Mouse (Mus musculus): ENCODE measurements around the gene Gm3233. TPM values are rescaled to one million over a fixed set of nuclear protein-coding genes. Genes with fewer than 3 reads are reported as not detected.
"Not testable (repeated sequence)": the region's sequence is repeated elsewhere in the genome, so short reads cannot be mapped to it uniquely, and the experiment has no call there.

Gm3233 gene
- total RNA-seq, 2 experiments from 2014 or later = not detected

DNA sequence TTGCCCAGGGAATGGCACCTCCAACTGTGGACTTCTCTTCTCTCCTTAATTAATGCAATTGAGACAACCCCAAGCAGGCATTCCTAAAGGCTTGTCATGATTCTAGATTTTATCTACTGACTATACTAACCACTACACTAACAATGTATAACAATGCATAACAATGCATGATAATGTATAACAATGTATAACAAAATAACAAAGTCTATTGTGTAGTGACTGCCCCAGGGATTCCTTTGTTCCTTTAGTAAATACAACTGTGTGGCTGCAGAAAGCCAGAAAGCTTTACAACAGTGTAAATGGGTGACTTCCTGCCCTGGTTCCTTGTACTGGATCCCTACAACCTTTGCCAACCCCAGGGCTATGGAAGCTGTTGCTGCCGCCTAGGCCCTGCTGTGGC lies 23.6 kb downstream of the Gm3233 start:
- intact Hi-C loops (cut with DNase I) = no loop called here

DNA sequence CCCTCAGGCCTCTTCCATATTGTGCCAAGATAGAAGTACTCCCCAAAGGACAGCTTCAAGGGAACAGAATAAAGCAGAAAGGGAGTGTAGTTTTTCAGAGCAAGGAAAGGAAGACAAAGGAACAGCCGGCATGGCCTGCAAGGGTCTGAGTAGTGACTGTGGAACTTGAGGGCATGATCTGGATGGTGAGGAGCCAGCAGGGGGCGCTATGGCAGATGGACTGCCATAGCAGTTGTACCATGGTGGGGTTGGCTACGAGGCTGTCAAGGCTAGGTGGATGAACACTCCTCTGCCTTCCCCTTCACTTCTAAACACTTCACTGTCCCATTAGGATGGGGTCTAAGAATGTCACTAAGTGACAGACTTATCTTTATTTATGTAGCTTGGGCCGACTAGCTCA lies 30.2 kb downstream of the Gm3233 start:
- no peak for DNase-seq
- intact Hi-C loops (cut with DNase I) = no loop called here

More for the DNA sequence above, 23.6 kb downstream of the Gm3233 start:
- DNase-seq = no peak

DNA sequence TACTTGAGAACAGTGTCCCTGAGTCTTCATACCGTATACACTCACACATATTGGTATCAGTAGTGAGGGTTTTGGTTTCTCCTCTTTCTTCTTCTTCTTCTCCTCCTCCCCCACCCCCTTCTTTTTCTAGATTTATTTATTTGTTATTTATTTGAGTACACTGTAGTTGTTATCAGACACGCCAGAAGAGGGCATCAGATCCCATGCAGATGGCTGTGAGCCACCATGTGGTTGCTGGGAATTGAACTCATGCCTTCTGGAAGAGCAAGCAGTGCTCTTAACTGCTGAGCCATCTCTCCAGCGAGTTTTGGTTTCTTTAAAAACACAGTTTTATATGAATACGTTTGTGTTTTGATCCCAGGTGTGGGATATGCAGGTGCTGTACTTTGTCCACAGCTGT lies 31.2 kb downstream of the Gm3233 start:
- DNase-seq = no peak
- intact Hi-C loops (cut with DNase I) = no loop called here

DNA sequence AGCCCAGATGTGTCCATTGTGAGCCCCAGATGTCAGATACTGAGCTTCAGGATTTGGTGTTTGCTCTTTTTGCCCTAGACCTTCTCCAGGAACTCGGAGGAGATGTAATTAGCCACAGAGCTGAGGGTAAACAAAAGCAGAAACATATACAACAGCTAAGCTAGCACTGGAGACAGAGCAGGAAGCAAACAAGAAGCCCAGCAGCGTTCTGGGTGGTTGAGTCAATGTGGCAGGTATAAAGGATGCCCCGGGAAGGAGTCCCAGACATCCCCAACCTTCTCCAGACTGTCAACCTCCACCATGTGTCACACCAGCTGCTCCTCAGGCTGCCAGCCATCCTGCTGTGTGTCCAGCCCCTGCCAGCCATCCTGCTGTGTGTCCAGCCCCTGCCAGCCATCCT lies 33.3 kb downstream of the Gm3233 start, which contains the start of gene Gm10100:
Gene Gm10100 (plus strand): TSS at position 301 of the 400 bp plus-strand sequence.
- intact Hi-C loops (cut with DNase I) = no loop called here

DNA sequence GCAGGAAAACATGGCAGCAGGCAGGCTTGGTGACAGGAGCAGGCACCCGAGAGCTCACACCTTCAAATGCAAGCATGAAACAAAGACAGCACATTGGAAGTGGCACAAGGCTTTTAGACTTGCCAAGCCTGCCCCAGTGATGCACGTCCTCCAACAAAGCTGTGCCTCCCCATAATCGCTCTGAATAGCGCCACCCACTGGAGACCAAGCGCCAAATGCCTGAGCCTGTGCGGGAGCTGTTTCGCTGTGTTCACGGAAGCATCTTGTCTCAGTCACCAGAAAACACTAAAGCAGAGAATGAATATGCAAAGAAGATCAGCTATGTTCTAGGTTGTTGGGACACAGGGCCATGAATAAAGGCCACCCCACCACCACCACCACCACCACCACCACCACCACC lies 34.6 kb downstream of the Gm3233 start:
- no peak for DNase-seq
- intact Hi-C loops (cut with DNase I) = no loop called here

More for the DNA sequence above, 33.3 kb downstream of the Gm3233 start, which contains the start of gene Gm10100:
- no peak for DNase-seq

DNA sequence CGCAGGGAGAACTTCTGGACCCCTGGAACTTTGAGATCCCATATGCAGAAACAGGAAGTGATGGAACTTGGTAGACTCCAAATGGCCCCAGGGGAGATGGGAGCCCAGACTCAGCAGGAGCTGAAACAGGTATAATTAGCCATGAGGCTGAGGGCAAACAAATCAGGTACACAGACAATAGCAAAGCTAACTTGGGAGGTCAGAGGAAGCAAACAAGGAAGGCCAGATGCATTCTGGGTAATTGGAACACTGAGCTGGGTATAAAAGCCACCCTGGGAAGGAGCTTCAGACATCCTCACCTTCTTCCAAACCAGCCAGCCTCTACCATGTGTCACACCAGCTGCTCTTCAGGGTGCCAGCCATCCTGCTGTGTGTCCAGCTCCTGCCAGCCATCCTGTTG lies 39.2 kb downstream of the Gm3233 start, which contains the start of gene Krtap12-1:
Gene Krtap12-1 (plus strand): TSS at position 301 of the 400 bp plus-strand sequence.
- intact Hi-C loops (cut with DNase I); DNase-seq: not testable (repeated sequence)

DNA sequence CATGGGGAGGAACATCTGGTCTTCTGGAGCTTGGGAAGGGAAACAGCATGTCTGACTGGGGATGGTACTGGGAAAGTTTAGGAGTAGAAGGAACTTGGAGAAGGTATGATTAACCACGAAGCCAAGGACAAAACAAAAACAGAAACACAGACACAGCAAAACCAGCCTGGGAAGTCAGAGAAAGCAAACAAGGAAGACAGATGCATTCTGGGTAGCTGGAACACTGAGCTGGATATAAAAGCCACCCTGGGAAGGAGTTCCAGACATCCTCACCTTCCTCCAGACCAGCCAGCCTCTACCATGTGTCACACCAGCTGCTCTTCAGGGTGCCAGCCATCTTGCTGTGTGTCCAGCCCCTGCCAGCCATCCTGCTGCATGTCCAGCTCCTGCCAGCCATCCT lies 44.0 kb downstream of the Gm3233 start, which contains the start of gene Gm10142:
Gene Gm10142 (plus strand): TSS at position 301 of the 400 bp plus-strand sequence.
- intact Hi-C loops (cut with DNase I) = no loop called here
- no peak for DNase-seq

DNA sequence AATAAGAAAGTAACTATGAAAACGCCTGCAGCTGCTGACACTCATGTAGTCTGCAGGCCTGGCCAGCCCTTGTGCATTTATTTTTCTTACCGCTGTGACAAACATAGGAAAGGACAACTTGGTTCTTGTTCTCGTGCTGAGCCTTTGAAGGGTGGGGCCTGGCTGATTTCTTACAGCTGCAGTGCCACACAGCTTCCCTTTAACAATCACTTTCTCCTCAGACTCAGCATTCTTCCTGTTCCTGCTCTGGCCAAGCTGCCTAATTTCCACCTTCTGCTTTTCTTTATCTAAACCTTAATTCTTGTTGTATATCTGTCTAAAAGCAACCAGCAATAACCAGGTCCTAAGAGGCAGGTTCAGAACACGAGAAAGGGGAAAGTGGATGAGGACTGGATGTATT lies 45.7 kb downstream of the Gm3233 start:
- intact Hi-C loops (cut with DNase I) = no loop called here
- DNase-seq = no peak

DNA sequence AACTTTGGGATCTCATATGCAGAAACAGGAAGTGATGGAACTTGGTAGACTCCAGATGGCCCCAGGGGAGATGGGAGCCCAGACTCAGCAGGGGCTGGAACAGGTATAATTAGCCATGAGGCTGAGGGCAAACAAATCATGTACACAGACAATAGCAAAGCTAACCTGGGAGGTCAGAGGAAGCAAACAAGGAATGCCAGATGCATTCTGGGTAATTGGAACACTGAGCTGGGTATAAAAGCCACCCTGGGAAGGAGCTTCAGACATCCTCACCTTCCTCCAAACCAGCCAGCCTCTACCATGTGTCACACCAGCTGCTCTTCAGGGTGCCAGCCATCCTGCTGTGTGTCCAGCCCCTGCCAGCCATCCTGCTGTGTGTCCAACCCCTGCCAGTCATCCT lies 48.3 kb downstream of the Gm3233 start, which contains the start of gene Gm10024:
Gene Gm10024 (plus strand): TSS at position 301 of the 400 bp plus-strand sequence.
- DNase-seq; intact Hi-C loops (cut with DNase I): not testable (repeated sequence)

DNA sequence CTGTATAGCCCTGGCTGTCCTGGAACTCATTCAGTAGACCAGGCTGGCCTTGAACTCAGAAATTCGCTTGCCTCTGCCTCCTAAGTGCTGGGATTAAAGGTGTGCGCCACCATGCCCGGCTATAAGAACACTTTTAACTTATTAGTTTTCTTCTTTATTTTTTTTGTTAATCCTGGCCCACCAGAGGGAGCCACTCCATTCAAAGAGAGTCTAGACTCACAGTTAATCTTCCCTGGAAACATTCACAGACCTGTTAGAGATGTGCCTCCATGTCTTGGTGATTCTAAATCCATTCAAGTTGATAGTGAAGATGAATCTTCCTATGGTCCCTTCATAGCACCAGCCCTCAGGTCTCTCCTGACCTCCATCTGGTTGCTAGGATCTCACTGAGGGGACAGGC lies 49.7 kb downstream of the Gm3233 start:
- DNase-seq = no peak
- intact Hi-C loops (cut with DNase I) = loop anchor here (5.0 kb wide), 1 partner anchor 227 kb away; no protein-coding TSS in a partner anchor

Other genes with a start within 250 kb of the Gm3233 start
- gene Fam207a, start 243.9 kb downstream of the Gm3233 start, total RNA-seq (2021) = 1 to 10 TPM; 4.7 to 5.4 TPM
- 1 to 10 TPM; 1.5 to 1.8 TPM for gene Itgb2, start 229.4 kb downstream of the Gm3233 start, total RNA-seq (2021)
- 10 to 100 TPM; 26.6 to 30.1 TPM for gene Pttg1ip, start 178.0 kb downstream of the Gm3233 start, total RNA-seq (2021)
- 10 to 100 TPM; 33.3 to 40.1 TPM for gene Sumo3, start 153.6 kb downstream of the Gm3233 start, total RNA-seq (2021)
- 1 to 10 TPM; 7.5 to 8.6 TPM for gene Gm49325, start 153.5 kb downstream of the Gm3233 start, total RNA-seq (2021)
- gene Ube2g2, start 137.4 kb downstream of the Gm3233 start, total RNA-seq (2021) = 10 to 100 TPM; 80.7 to 86.5 TPM
- gene Tspear, start 73.1 kb downstream of the Gm3233 start, total RNA-seq (2021) = not detected
- not detected for gene Gm19402, start 68.9 kb downstream of the Gm3233 start, total RNA-seq (2021)
- not detected for gene Gm9508, start 62.4 kb downstream of the Gm3233 start, total RNA-seq (2021)
- gene Gm10272, start 53.1 kb downstream of the Gm3233 start, total RNA-seq (2021) = not detected
- gene Gm10024, start 48.2 kb downstream of the Gm3233 start, total RNA-seq (2021) = not detected
- gene Gm10142, start 43.9 kb downstream of the Gm3233 start, total RNA-seq (2021) = not detected
- not detected for gene Krtap12-1, start 39.1 kb downstream of the Gm3233 start, total RNA-seq (2021)
- gene Gm10100, start 33.2 kb downstream of the Gm3233 start, total RNA-seq (2021) = not detected
- gene Gm18596, start 17.0 kb downstream of the Gm3233 start, total RNA-seq (2021) = not detected
- not detected for gene Gm9736, start 8.3 kb downstream of the Gm3233 start, total RNA-seq (2021)
- not detected for gene Gm3238, start 11.6 kb upstream of the Gm3233 start, total RNA-seq (2021)
- not detected for gene Gm7138, start 17.3 kb upstream of the Gm3233 start, total RNA-seq (2021)
- not detected for gene Gm3250, start 22.9 kb upstream of the Gm3233 start, total RNA-seq (2021)
- gene Gm7137, start 28.5 kb upstream of the Gm3233 start, total RNA-seq (2021) = not detected
- gene Gm9639, start 35.4 kb upstream of the Gm3233 start, total RNA-seq (2021) = not detected
- gene Gm19668, start 39.5 kb upstream of the Gm3233 start, total RNA-seq (2021) = not detected
- gene Gm9507, start 52.2 kb upstream of the Gm3233 start, total RNA-seq (2021) = not detected
- not detected for gene Gm2696, start 55.0 kb upstream of the Gm3233 start, total RNA-seq (2021)
- not detected for gene Krtap10-4, start 67.4 kb upstream of the Gm3233 start, total RNA-seq (2021)
- gene Krtap10-10, start 76.3 kb upstream of the Gm3233 start, total RNA-seq (2021) = not detected
- not detected for gene Gm36176, start 87.1 kb upstream of the Gm3233 start, total RNA-seq (2021)
- gene Gm10318, start 93.2 kb upstream of the Gm3233 start, total RNA-seq (2021) = not detected
- not detected for gene Gm3285, start 102.3 kb upstream of the Gm3233 start, total RNA-seq (2021)
- gene Lrrc3, start 142.9 kb upstream of the Gm3233 start, total RNA-seq (2021) = under 1 TPM; 0.08 to 0.17 TPM
- under 1 TPM; 0.10 to 0.89 TPM for gene Trpm2, start 210.9 kb upstream of the Gm3233 start, total RNA-seq (2021)
- gene 1810043G02Rik, start 218.8 kb upstream of the Gm3233 start, total RNA-seq (2021) = 1 to 10 TPM; 3.1 to 4.5 TPM

Data from gastrocnemius, postnatal 36 days (tissue).